Mouse (Mus musculus): ENCODE results near the gene Gap43.

DNA sequence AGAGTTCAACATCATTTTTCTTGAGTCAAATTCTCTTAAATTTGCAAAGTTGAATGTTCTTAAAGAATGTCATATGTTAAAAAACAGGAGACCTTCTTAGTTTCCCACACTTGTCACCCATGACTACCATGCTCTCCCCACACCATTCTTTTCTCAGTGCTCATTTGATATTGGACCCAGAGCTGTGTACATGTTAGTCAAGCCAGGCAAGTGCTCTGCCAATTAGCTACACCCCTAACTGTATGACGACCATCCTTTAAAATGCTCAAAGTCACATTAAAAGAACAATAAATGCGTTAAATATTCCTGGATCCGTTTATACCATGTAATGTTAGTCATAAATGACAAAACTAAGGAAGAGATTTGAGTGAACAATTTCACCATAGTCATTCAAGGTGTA lies 85.2 kb downstream of the Gap43 start:
- TF ChIP-seq POLR2A (IDR thresholded peaks at IDR 0.05; ENCODE audit: borderline replicate concordance, extremely low read depth, insufficient read depth, insufficient read length, poor library complexity, severe bottlenecking) (no peak), CTCF (IDR thresholded peaks at IDR 0.05; ENCODE audit: borderline replicate concordance, extremely low read depth, insufficient read depth, insufficient read length) (no peak)
